Mouse (Mus musculus) small intestine, adult 2 months (tissue): Measurements from ENCODE around the gene Col1a1.

Source experiments
- CTCF ChIP-seq: fragments of 200-500 bp; IDR thresholded peaks from 2 replicates; pipeline ENCODE4 v1.5.1; 2012; ENCODE audit warnings: low read depth, mild to moderate bottlenecking, control low read depth, inconsistent platforms, low read length, moderate library complexity, mixed read lengths; ENCODE audit not compliant: insufficient replicate concordance, insufficient read length; ENCODE audit errors: extremely low read depth
- POLR2A ChIP-seq: fragments of 200-500 bp; IDR thresholded peaks from 2 replicates; pipeline ENCODE4 v1.6.1; 2012; ENCODE audit warnings: low read depth, mild to moderate bottlenecking, control low read depth, inconsistent platforms, low read length, moderate library complexity

- TF ChIP-seq POLR2A (no peak), CTCF (peak; percentile 93; the same call in 1 of the 2 replicates)
These were observed 65.0 kb downstream of the Col1a1 start for GRCm38 (mm10) chr11:95001058-95001457.
